Mouse (Mus musculus) CH12.LX (cell line): ENCODE measurements around the gene Fcer1g.

Experiments
- CTCF ChIP-seq, 2 experiments: IDR thresholded peaks in 1 of 2; conservative IDR thresholded peaks in 1 of 2; 2 replicates each; pipeline ENCODE4 v1.5.1; 2011 to 2012; ENCODE audit warnings: low read depth in 2 of 2, low read length in 2 of 2, improper control_type of control experiment in 1 of 2, inconsistent platforms in 1 of 2, mild to moderate bottlenecking in 1 of 2, moderate library complexity in 1 of 2
- EP300 ChIP-seq: IDR thresholded peaks from 2 replicates; pipeline ENCODE4 v1.6.1; 2011; ENCODE audit warnings: low read length, improper control_type of control experiment
- MYC ChIP-seq: IDR thresholded peaks from 2 replicates; pipeline ENCODE4 v1.6.1; 2011; ENCODE audit warnings: low read depth, mild to moderate bottlenecking, improper control_type of control experiment, low read length
- POLR2A ChIP-seq: IDR thresholded peaks from 2 replicates; pipeline ENCODE4 v1.6.1; 2011; ENCODE audit warnings: low read depth, mild to moderate bottlenecking, improper control_type of control experiment, low read length

GRCm38 (mm10) chr1:171248386-171249226 is 14.4 kb upstream of the Fcer1g start:
- TF ChIP-seq CTCF (conservative IDR thresholded peaks at IDR 0.05 in 1 of 2, IDR thresholded peaks at IDR 0.05 in 1 of 2; ENCODE audit: low read depth in 2 of 2, low read length in 2 of 2) (no peak), MYC (no peak), POLR2A (no peak), EP300 (no peak)
